Mouse (Mus musculus) stomach, postnatal 0 days (tissue): ENCODE data around the gene Dnah8.

Source experiments
- CTCF ChIP-seq: IDR thresholded peaks from 2 replicates; pipeline ENCODE4 v1.5.1; 2016; ENCODE audit warnings: antibody characterized with exemption, low read depth, mild to moderate bottlenecking, moderate library complexity
- EP300 ChIP-seq: optimal IDR thresholded peaks from 2 replicates; pipeline ENCODE3; 2016; ENCODE audit warnings: antibody characterized with exemption

GRCm38 (mm10) chr17:30907577-30907976 lies 283.4 kb downstream of the Dnah8 start:
- no peak for TF ChIP-seq EP300
- TF ChIP-seq CTCF = no peak
